Mouse (Mus musculus) heart, adult 2 months (tissue): ENCODE results near the gene Rnaseh2b. TPM values are rescaled to one million over a fixed set of nuclear protein-coding genes. Genes with fewer than 3 reads are reported as not detected.

Source experiments
- DNase-seq, 2 experiments: peaks; one replicate each; pipeline ENCODE4 v3.0.0; 2021
- H3K27ac ChIP-seq: fragments of 200-600 bp; 2 replicates; pipeline ENCODE4 v1.8.1; 2022
- H3K27me3 ChIP-seq: fragments of 200-500 bp; 2 replicates; pipeline ENCODE4 v1.6.1; 2012; ENCODE audit warnings: mild to moderate bottlenecking, low read length, inconsistent platforms, mixed read lengths; ENCODE audit not compliant: control insufficient read depth, insufficient read depth
- H3K36me3 ChIP-seq: fragments of 200-500 bp; 2 replicates; pipeline ENCODE4 v1.6.1; 2012; ENCODE audit warnings: low read length, inconsistent platforms; ENCODE audit not compliant: control insufficient read depth, insufficient read depth
- H3K4me1 ChIP-seq: fragments of 200-500 bp; 2 replicates; pipeline ENCODE4 v1.6.1; 2011; ENCODE audit warnings: low read length; ENCODE audit not compliant: control insufficient read depth, insufficient read depth
- H3K4me3 ChIP-seq: fragments of 200-600 bp; 2 replicates; pipeline ENCODE4 v1.8.1; 2022
- H3K79me2 ChIP-seq: fragments of 200-500 bp; replicated peaks from 2 replicates; pipeline ENCODE4 v1.6.1; 2012; ENCODE audit warnings: mild to moderate bottlenecking, inconsistent platforms, low read length, moderate library complexity, mixed read lengths; ENCODE audit not compliant: control insufficient read depth, insufficient read depth
- H3K9ac ChIP-seq: fragments of 200-500 bp; 2 replicates; pipeline ENCODE4 v1.6.1; 2012; ENCODE audit warnings: low read depth, mild to moderate bottlenecking, control low read depth, inconsistent platforms, low read length, mixed read lengths
- CTCF ChIP-seq: fragments of 200-600 bp; IDR thresholded peaks from 2 replicates; pipeline ENCODE4 v1.8.1; 2022; ENCODE audit warnings: antibody characterized with exemption, mild to moderate bottlenecking, moderate library complexity
- EP300 ChIP-seq: fragments of 200-500 bp; IDR thresholded peaks from 2 replicates; pipeline ENCODE4 v1.6.1; 2011; ENCODE audit warnings: low read depth, low read length, control low read depth; ENCODE audit not compliant: insufficient read depth
- POLR2A ChIP-seq: fragments of 200-500 bp; IDR thresholded peaks from 2 replicates; pipeline ENCODE4 v1.6.1; 2011; ENCODE audit warnings: mild to moderate bottlenecking, low read depth, low read length, control low read depth; ENCODE audit not compliant: insufficient read depth
- WGBS: fragments of 180-500 bp; shearing (Covaris S2); methylation state at CpG from one replicate; pipeline ENCODE4 v1.1.7; 2018; 5-methylcytosine and 5-hydroxymethylcytosine counted together
- intact Hi-C: fragments of 180-260 bp; cut with DNase I; formaldehyde crosslinking; loops from one replicate; pipeline ENCODE4 v1.15.1; 2025
- polyA plus RNA-seq: library from polyadenylated mRNA; depleted of rRNA; stranded (reverse); fragments of >200 nt; gene quantifications from 2 replicates; pipeline ENCODE4 v1.2.3, GENCODE M21; 2012
- total RNA-seq, 2 experiments: library from RNA; stranded (reverse); gene quantifications; 2 replicates each; pipeline ENCODE4 v1.2.3; 2021

Gene Rnaseh2b
- total and polyA plus RNA-seq, 3 experiments: 3.3 to 9.8 (median 9.3) TPM

- TF ChIP-seq POLR2A (no peak), EP300 (no peak), CTCF (no peak)
- Histone ChIP-seq H3K9ac (no peak overlapping the region), H3K4me3 (no peak overlapping the region), H3K27me3 (no peaks in the 10 kb centered on the region), H3K27ac (no peak overlapping the region), H3K4me1 (no peaks in the 10 kb centered on the region), H3K79me2 (no peaks in the 10 kb centered on the region), H3K36me3 (no peaks in the 10 kb centered on the region)
- intact Hi-C loops: loop anchor here (5.0 kb wide), 1 partner anchor 208 kb away; no protein-coding TSS in a partner anchor
- 88% methylated on average over 3 of the region's 3 CpGs for WGBS
- DNase-seq: no peak
These were observed 42.3 kb upstream of the Rnaseh2b start for GRCm38 (mm10) chr14:62250046-62250445.

DNA sequence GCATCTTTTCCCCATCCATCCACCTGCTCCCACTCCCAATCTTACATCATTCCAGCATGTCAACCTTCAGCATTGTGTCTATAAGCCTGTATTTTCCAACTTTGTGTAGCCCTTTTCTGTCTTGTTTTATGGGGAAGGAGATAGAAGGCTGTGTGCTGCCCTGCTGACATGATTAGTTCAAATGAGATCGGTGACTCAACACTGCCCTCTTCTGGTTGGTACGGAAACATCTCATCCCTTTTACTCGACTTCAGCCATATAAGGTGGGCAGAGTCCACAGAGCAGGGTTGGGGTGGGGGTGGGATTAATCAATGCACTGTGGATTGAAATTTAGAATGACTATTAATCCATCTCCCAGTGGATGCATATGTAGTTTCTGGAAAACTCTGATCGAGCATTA lies 40.4 kb upstream of the Rnaseh2b start:
- no peaks in the 10 kb centered on the region for H3K27me3 ChIP-seq
- H3K9ac ChIP-seq: no peak overlapping the region
- no peaks in the 10 kb centered on the region for H3K79me2 ChIP-seq
- 10% methylated on average over 4 of the region's 4 CpGs for WGBS
- no peaks in the 10 kb centered on the region for H3K36me3 ChIP-seq
- DNase-seq: peak in 1 of 2 experiments; percentile 32
- H3K4me3 ChIP-seq: no peak overlapping the region
- TF ChIP-seq CTCF (peak; percentile 81), EP300 (no peak)
- no peaks in the 10 kb centered on the region for H3K4me1 ChIP-seq
- intact Hi-C loops: loop anchor here (1.0 to 5.0 kb wide), 3 partner anchors 205 to 681 kb away; no protein-coding TSS in a partner anchor
- no peak overlapping the region for H3K27ac ChIP-seq

GRCm38 (mm10) chr14:62254371-62254770 lies 38.0 kb upstream of the Rnaseh2b start:
- Histone ChIP-seq H3K27ac (no peak overlapping the region), H3K36me3 (no peaks in the 10 kb centered on the region), H3K79me2 (no peaks in the 10 kb centered on the region), H3K4me3 (no peak overlapping the region), H3K9ac (no peak overlapping the region), H3K4me1 (peaks cover 2% of the 10 kb centered on the region), H3K27me3 (no peaks in the 10 kb centered on the region)
- no peak for DNase-seq
- intact Hi-C loops: loop anchor here (5.0 kb wide), 1 partner anchor 212 kb away; no protein-coding TSS in a partner anchor
- TF ChIP-seq POLR2A (no peak), CTCF (no peak), EP300 (no peak)
- 58% methylated on average over 8 of the region's 8 CpGs for WGBS

- WGBS: 62% methylated on average over 5 of the region's 5 CpGs
- no peak for TF ChIP-seq EP300
- TF ChIP-seq POLR2A: no peak
- TF ChIP-seq CTCF: no peak
- no peak overlapping the region for H3K9ac ChIP-seq
- no peak overlapping the region for H3K4me3 ChIP-seq
- no peak for DNase-seq
- no peak overlapping the region for H3K27ac ChIP-seq
- H3K79me2 ChIP-seq: no peaks in the 10 kb centered on the region
- no peaks in the 10 kb centered on the region for H3K27me3 ChIP-seq
- no peaks in the 10 kb centered on the region for H3K36me3 ChIP-seq
- peaks cover 2% of the 10 kb centered on the region for H3K4me1 ChIP-seq
- intact Hi-C loops: no loop called here
These were observed 36.3 kb upstream of the Rnaseh2b start for GRCm38 (mm10) chr14:62256066-62256465.

GRCm38 (mm10) chr14:62258125-62258524 lies 34.3 kb upstream of the Rnaseh2b start:
- Histone ChIP-seq H3K36me3 (no peaks in the 10 kb centered on the region), H3K27ac (no peak overlapping the region), H3K27me3 (no peaks in the 10 kb centered on the region), H3K9ac (no peak overlapping the region), H3K4me3 (no peak overlapping the region), H3K79me2 (no peaks in the 10 kb centered on the region), H3K4me1 (peaks cover 2% of the 10 kb centered on the region)
- TF ChIP-seq CTCF: no peak
- no peak for TF ChIP-seq POLR2A
- no peak for TF ChIP-seq EP300
- WGBS: 40% methylated on average over 6 of the region's 6 CpGs
- intact Hi-C loops: no loop called here
- no peak for DNase-seq

- Histone ChIP-seq H3K27ac (no peak overlapping the region; the same call in 1 of the 2 replicates), H3K4me3 (no peak overlapping the region), H3K9ac (no peak overlapping the region), H3K27me3 (no peaks in the 10 kb centered on the region), H3K4me1 (peaks cover 2% of the 10 kb centered on the region), H3K36me3 (no peaks in the 10 kb centered on the region), H3K79me2 (no peaks in the 10 kb centered on the region)
- intact Hi-C loops: no loop called here
- WGBS: 41% methylated on average over 10 of the region's 10 CpGs
- TF ChIP-seq EP300: no peak
- no peak for TF ChIP-seq CTCF
- peak in 1 of 2 experiments; percentile 26 for DNase-seq
These were observed 33.3 kb upstream of the Rnaseh2b start for GRCm38 (mm10) chr14:62258978-62259536.
